Mouse (Mus musculus) heart, adult 11 months (tissue): Measurements from ENCODE around the gene Kcnj9.

ENCODE experiments used
- DNase-seq: peaks from one replicate; pipeline ENCODE4 v3.0.0; 2022

Kcnj9 gene

GRCm38 (mm10) chr1:172311921-172312767 lies 17.0 kb downstream of the Kcnj9 start:
- peak; percentile 100 for DNase-seq

- DNase-seq = peak; percentile 98
Measured at GRCm38 (mm10) chr1:172311248-172311906, 17.7 kb downstream of the Kcnj9 start.

- DNase-seq = peak; percentile 99
Measured at GRCm38 (mm10) chr1:172309699-172310398, 19.3 kb downstream of the Kcnj9 start.

- no peak for DNase-seq
Measured at GRCm38 (mm10) chr1:172308409-172308808, 20.7 kb downstream of the Kcnj9 start.

GRCm38 (mm10) chr1:172307936-172308335 lies 21.2 kb downstream of the Kcnj9 start:
- no peak for DNase-seq

GRCm38 (mm10) chr1:172306885-172307284 lies 22.2 kb downstream of the Kcnj9 start:
- no peak for DNase-seq

GRCm38 (mm10) chr1:172306196-172306595 lies 22.9 kb downstream of the Kcnj9 start:
- DNase-seq = no peak

- DNase-seq = no peak
Measured at GRCm38 (mm10) chr1:172305635-172306034, 23.5 kb downstream of the Kcnj9 start.

GRCm38 (mm10) chr1:172305153-172305552 lies 24.0 kb downstream of the Kcnj9 start:
- DNase-seq = no peak

GRCm38 (mm10) chr1:172304443-172304842 lies 24.7 kb downstream of the Kcnj9 start:
- no peak for DNase-seq

- no peak for DNase-seq
Measured at GRCm38 (mm10) chr1:172302851-172303250, 26.3 kb downstream of the Kcnj9 start.

GRCm38 (mm10) chr1:172302311-172302710 lies 26.8 kb downstream of the Kcnj9 start:
- no peak for DNase-seq

- peak; percentile 94 for DNase-seq
Measured at GRCm38 (mm10) chr1:172301180-172301579, 27.9 kb downstream of the Kcnj9 start.

- DNase-seq = peak; percentile 96
Measured at GRCm38 (mm10) chr1:172300247-172300646, 28.9 kb downstream of the Kcnj9 start.

GRCm38 (mm10) chr1:172299528-172299927 lies 29.6 kb downstream of the Kcnj9 start:
- no peak for DNase-seq

- DNase-seq = peak; percentile 99
Measured at GRCm38 (mm10) chr1:172297611-172298537, 31.2 kb downstream of the Kcnj9 start, which contains the start of gene Atp1a2. Atp1a2 (minus strand) TSS chr1:172298064.

- DNase-seq = peak; percentile 97
Measured at GRCm38 (mm10) chr1:172296816-172297510, 32.2 kb downstream of the Kcnj9 start.

- peak; percentile 97 for DNase-seq
Measured at GRCm38 (mm10) chr1:172295751-172296197, 33.3 kb downstream of the Kcnj9 start.

- no peak for DNase-seq
Measured at GRCm38 (mm10) chr1:172293449-172293848, 35.7 kb downstream of the Kcnj9 start.

GRCm38 (mm10) chr1:172292880-172293279 lies 36.2 kb downstream of the Kcnj9 start:
- DNase-seq = no peak

- no peak for DNase-seq
Measured at GRCm38 (mm10) chr1:172289617-172289946, 39.5 kb downstream of the Kcnj9 start.
